Mouse (Mus musculus): ENCODE measurements at regions not wholly inside any gene's neighbourhood (a gene's known extent, or its start where the extent isn't known, plus 50 kb on each side); places are given as distances from the start of the nearest gene placed in this dataset.

- DNase-seq (ENCODE audit: low spot score in 2 of 2): no peak
These were observed 161.2 kb downstream of the Diras2 start for GRCm38 (mm10) chr13:52369851-52370250.

- no peak for DNase-seq (ENCODE audit: low spot score in 2 of 2)
These were observed 159.1 kb downstream of the Diras2 start for GRCm38 (mm10) chr13:52371986-52372385.

- DNase-seq (ENCODE audit: low spot score in 2 of 2): no peak
These were observed 156.3 kb downstream of the Diras2 start for GRCm38 (mm10) chr13:52374781-52375180.

GRCm38 (mm10) chr13:52378236-52378635 is 152.8 kb downstream of the Diras2 start:
- DNase-seq (ENCODE audit: low spot score in 2 of 2): no peak

- no peak for DNase-seq (ENCODE audit: low spot score in 2 of 2)
These were observed 141.8 kb downstream of the Diras2 start for GRCm38 (mm10) chr13:52389271-52389670.

GRCm38 (mm10) chr13:52395786-52396185 is 135.3 kb downstream of the Diras2 start:
- DNase-seq (ENCODE audit: low spot score in 2 of 2): no peak

- DNase-seq (ENCODE audit: low spot score in 2 of 2): no peak
These were observed 132.7 kb downstream of the Diras2 start for GRCm38 (mm10) chr13:52398344-52398743.

- DNase-seq (ENCODE audit: low spot score in 2 of 2): no peak
These were observed 131.9 kb downstream of the Diras2 start for GRCm38 (mm10) chr13:52399143-52399542.

- DNase-seq (ENCODE audit: low spot score in 2 of 2): no peak
These were observed 127.3 kb downstream of the Diras2 start for GRCm38 (mm10) chr13:52403805-52404204.

GRCm38 (mm10) chr13:52416301-52416700 is 114.8 kb downstream of the Diras2 start:
- DNase-seq (ENCODE audit: low spot score in 2 of 2): no peak

GRCm38 (mm10) chr13:52422456-52422855 is 108.6 kb downstream of the Diras2 start:
- no peak for DNase-seq (ENCODE audit: low spot score in 2 of 2)

GRCm38 (mm10) chr13:52428527-52428926 is 102.6 kb downstream of the Diras2 start:
- DNase-seq (ENCODE audit: low spot score in 2 of 2): no peak

- no peak for DNase-seq (ENCODE audit: low spot score in 2 of 2)
These were observed 94.3 kb downstream of the Diras2 start for GRCm38 (mm10) chr13:52436756-52437155.

- DNase-seq (ENCODE audit: low spot score in 2 of 2): no peak
These were observed 85.6 kb downstream of the Diras2 start for GRCm38 (mm10) chr13:52445513-52445912.

GRCm38 (mm10) chr13:52448902-52449301 is 82.2 kb downstream of the Diras2 start:
- DNase-seq (ENCODE audit: low spot score in 2 of 2): no peak

GRCm38 (mm10) chr13:52451486-52451885 is 79.6 kb downstream of the Diras2 start:
- no peak for DNase-seq (ENCODE audit: low spot score in 2 of 2)

GRCm38 (mm10) chr13:52452291-52452690 is 78.8 kb downstream of the Diras2 start:
- no peak for DNase-seq (ENCODE audit: low spot score in 2 of 2)
